Mouse (Mus musculus): ENCODE measurements around the gene Atrnl1.

DNA sequence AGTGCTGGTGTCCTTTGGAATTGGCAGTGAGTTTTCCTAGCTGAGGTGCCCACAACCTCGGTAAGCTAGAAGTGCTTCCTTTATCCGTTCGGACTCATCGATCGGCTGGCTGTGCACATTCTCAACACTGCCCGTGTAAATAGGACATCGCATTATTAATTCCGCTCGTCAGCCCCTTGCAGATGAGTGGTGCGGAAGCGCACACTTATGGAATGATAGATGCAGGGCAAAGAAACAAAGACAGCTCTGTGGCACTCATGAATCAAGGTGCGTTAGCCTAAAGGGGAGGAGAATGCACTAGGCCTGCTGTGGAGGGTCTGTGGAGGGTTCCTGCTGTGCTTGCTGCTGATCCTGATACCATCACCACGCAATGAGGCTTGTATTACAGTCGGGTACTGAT, 474.0 kb downstream of the Atrnl1 start:
- TF ChIP-seq POLR2A (IDR thresholded peaks at IDR 0.05; ENCODE audit: low read depth, low read length) (no peak), CTCF (IDR thresholded peaks at IDR 0.05; ENCODE audit: extremely low read depth, insufficient read length, insufficient replicate concordance, low read depth, low read length) (no peak)

Measured in small intestine, adult 2 months (tissue).